Mouse (Mus musculus) embryonic facial prominence, embryonic 14.5 days (tissue): ENCODE measurements around the gene Sbno2. TPM values are rescaled to one million over a fixed set of nuclear protein-coding genes. Genes with fewer than 3 reads are reported as not detected.

Experiments
- ATAC-seq: fragments of 200-750 bp; cut with Nextera tagmentation; 2 replicates; pipeline ENCODE4 v1.8.0; 2017; ENCODE audit warnings: low read depth, moderate number of reproducible peaks, moderate TSS enrichment
- DNase-seq: peaks from one replicate; pipeline ENCODE4 v3.0.0-alpha.2; 2015; ENCODE audit warnings: low spot score
- H3K27ac ChIP-seq: fragments of 300-500 bp; sonication (generic); replicated peaks from 2 replicates; pipeline ENCODE4 v1.5.1; 2014; ENCODE audit warnings: low read depth, mild to moderate bottlenecking, low read length, moderate library complexity
- H3K27me3 ChIP-seq: fragments of 300-500 bp; sonication (generic); replicated peaks from 2 replicates; pipeline ENCODE4 v1.6.1; 2014; ENCODE audit warnings: low read length; ENCODE audit not compliant: control insufficient read depth, insufficient read depth
- H3K36me3 ChIP-seq: fragments of 300-500 bp; sonication (generic); 2 replicates; pipeline ENCODE4 v1.6.1; 2014; ENCODE audit warnings: low read length, mixed read lengths; ENCODE audit not compliant: control insufficient read depth, insufficient read depth
- H3K4me1 ChIP-seq: fragments of 300-500 bp; sonication (generic); 2 replicates; pipeline ENCODE4 v1.6.1; 2014; ENCODE audit warnings: antibody characterized with exemption, low read length; ENCODE audit not compliant: control insufficient read depth, insufficient read depth
- H3K4me2 ChIP-seq: fragments of 300-500 bp; sonication (generic); 2 replicates; pipeline ENCODE4 v1.6.1; 2014; ENCODE audit warnings: low read depth, mild to moderate bottlenecking, low read length, moderate library complexity, mixed read lengths
- H3K4me3 ChIP-seq: fragments of 300-500 bp; sonication (generic); 2 replicates; pipeline ENCODE4 v1.5.1; 2014; ENCODE audit warnings: low read depth, mild to moderate bottlenecking, low read length
- H3K9ac ChIP-seq: fragments of 300-500 bp; sonication (generic); 2 replicates; pipeline ENCODE4 v1.6.1; 2014; ENCODE audit warnings: low read depth, mild to moderate bottlenecking, low read length, moderate library complexity, mixed read lengths
- H3K9me3 ChIP-seq: fragments of 300-500 bp; sonication (generic); 2 replicates; pipeline ENCODE4 v1.6.1; 2016; ENCODE audit warnings: low read length; ENCODE audit not compliant: control insufficient read depth
- WGBS: fragments of 180-500 bp; shearing (Covaris S2); extraction: QIAGEN DNeasy Blood & Tissue Kit; methylation state at CpG from one replicate; pipeline ENCODE4 v1.1.7; 2014; 5-methylcytosine and 5-hydroxymethylcytosine counted together
- polyA plus RNA-seq: library from polyadenylated mRNA; unstranded; fragments of >200 nt; fragmentation: Nextera tagmentation; extraction: Ambion mirVana; gene quantifications from 2 replicates; pipeline ENCODE4 v1.2.1, GENCODE M21; 2014

The Sbno2 gene
- polyA plus RNA-seq, 1 experiment from 2014 or later: 14.1 TPM

DNA sequence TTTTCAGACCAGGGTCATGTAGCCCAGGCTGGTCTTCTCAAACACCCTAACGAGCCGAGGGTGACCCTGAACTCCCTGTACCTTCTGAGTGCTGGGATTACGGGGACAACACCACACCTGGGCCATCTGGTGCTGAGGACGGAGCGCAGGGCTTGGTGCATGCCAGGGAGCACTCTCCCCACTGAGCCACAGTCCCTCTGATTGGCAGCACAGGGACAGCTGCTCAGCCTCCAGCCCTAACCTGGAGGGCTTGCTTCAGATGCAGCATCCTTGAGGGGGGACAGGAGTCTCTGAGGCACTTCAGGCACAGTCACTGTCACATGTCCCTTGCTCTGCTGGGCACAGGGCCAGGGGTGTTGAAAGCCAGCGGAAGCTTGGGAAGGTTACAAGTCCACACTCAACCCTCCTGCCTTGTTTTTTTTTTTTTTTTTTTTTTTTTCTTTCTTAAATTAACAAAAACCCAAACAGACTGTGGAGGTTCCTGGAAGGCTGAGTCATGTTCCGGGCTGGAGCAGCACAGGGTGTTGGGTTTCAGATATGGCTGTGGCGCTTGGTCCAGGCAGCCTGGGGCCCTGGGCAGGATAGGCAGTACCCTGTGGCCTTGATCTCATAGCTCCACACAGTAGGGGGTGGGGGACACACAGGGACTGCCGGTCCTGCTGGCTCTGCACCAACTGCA lies 34.4 kb downstream of the Sbno2 start:
- Histone ChIP-seq H3K9me3 (no peaks in the 10 kb centered on the region), H3K27me3 (no peaks in the 10 kb centered on the region), H3K9ac (0 out of 2 replicates have a peak overlapping the region, but pooled peaks have one; percentile 15), H3K4me2 (no peak overlapping the region), H3K4me1 (peaks cover 24% of the 10 kb centered on the region), H3K4me3 (no peak overlapping the region), H3K27ac (peak overlapping the region; percentile 45; the same call in 1 of the 2 replicates), H3K36me3 (peaks cover 11% of the 10 kb centered on the region; the same call in 1 of the 2 replicates)
- DNase-seq: peak; percentile 78
- ATAC-seq: peak; percentile 85
- 40% methylated on average over 9 of the region's 9 CpGs for WGBS

DNA sequence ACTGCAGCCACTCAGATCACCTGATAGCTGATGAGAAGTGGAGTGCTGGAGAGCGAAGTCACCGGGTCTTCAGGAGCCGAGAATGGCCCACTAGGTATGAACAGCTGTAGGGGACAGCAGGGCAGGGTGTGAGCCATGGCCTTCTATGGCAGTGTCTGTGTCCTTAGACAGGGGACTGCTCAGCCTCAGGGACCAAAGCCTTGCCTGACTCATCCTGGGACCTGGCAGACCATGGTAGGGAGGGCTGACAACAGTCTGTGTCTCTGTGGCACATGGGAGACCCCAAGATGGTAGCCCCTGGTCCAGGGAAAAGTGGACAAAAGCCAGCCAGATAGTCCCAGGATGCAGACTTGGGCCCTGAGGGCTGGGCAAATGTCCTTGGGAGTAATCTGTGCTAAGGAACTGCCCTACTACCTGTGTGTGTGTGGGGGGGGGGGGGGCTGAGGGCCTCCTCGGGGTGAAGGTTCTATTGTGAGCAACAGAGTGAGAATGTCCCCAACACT lies 35.4 kb downstream of the Sbno2 start:
- peaks cover 15% of the 10 kb centered on the region for H3K4me1 ChIP-seq
- no peak for ATAC-seq
- no peak overlapping the region for H3K27ac ChIP-seq

DNA sequence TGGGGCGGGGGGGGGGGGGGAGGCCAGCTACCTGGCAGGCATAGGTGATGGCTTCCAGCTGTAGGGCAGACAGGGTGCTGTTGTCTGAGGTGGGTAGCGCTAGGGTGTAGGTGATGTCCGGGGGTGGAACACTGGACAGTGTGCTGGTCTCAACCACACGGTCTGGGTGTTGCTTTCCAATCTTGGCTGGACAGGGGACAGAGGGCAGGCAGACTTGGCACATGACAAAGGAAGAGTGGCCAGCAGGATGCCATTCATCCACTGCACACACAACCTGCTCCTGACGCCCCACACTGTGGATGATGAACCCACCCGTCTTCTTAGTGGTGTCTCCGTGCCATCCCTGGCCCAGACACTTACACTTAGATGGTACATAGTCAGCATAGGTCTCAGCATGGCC lies 36.1 kb downstream of the Sbno2 start:
- H3K9me3 ChIP-seq: no peaks in the 10 kb centered on the region
- H3K4me1 ChIP-seq: peaks cover 12% of the 10 kb centered on the region
- WGBS: 92% methylated on average over 6 of the region's 7 CpGs
- H3K9ac ChIP-seq: no peak overlapping the region
- H3K4me3 ChIP-seq: no peak overlapping the region
- no peak overlapping the region for H3K27ac ChIP-seq
- H3K36me3 ChIP-seq: peaks cover 16% of the 10 kb centered on the region; the same call in 1 of the 2 replicates
- no peaks in the 10 kb centered on the region for H3K27me3 ChIP-seq
- DNase-seq (no peak), ATAC-seq (no peak)
- no peak overlapping the region for H3K4me2 ChIP-seq

More for the DNA sequence above, 35.4 kb downstream of the Sbno2 start:
- 89% methylated on average over 3 of the region's 4 CpGs for WGBS
- Histone ChIP-seq H3K9me3 (no peaks in the 10 kb centered on the region), H3K27me3 (no peaks in the 10 kb centered on the region), H3K4me2 (no peak overlapping the region), H3K9ac (no peak overlapping the region), H3K4me3 (no peak overlapping the region), H3K36me3 (peaks cover 14% of the 10 kb centered on the region; the same call in 1 of the 2 replicates)
- DNase-seq: no peak

DNA sequence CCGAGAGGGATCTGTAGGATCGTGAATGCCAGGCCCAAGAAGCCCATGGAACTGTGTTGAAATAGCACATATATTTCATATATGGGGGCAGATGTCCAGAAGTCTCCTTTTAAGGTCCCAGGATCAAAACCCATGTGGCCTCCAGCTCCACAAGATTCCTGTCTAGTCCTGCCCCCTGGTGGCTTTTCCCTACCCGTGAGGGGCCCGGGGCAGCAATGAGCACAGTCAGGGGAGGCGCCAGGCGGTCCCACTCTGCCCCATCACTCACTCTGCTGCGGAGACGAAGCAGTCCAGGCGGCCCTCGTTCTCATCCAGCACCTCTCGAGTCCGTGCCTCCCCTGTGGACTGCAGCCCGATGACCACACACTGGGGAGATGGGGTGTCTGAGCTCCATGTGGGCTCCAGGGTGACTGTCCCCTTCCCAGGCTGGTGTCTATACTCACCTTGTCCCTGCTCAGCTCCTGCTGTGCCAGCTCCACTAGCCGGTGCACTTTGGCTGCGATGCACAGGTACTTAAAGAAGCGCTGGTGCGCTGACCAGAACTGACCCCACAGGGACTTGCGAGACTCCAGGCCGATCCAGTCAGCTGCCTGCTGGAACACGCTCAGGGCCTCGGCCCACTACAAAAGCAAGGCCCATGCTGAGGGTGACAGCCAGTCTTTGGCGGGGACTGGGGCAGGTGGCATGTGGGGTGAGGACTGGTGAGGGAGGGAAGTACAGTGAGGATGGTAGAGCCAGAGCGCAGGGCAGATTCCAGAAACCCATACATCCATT lies 41.3 kb downstream of the Sbno2 start:
- Histone ChIP-seq H3K9ac (peak overlapping the region; percentile 35; the same call in 1 of the 2 replicates), H3K36me3 (peaks cover 67% of the 10 kb centered on the region), H3K9me3 (no peaks in the 10 kb centered on the region), H3K27me3 (no peaks in the 10 kb centered on the region), H3K4me3 (no peak overlapping the region), H3K27ac (no peak overlapping the region), H3K4me2 (no peak overlapping the region), H3K4me1 (no peaks in the 10 kb centered on the region)
- WGBS: 82% methylated on average over 23 of the region's 23 CpGs
- DNase-seq: no peak
- ATAC-seq: no peak

DNA sequence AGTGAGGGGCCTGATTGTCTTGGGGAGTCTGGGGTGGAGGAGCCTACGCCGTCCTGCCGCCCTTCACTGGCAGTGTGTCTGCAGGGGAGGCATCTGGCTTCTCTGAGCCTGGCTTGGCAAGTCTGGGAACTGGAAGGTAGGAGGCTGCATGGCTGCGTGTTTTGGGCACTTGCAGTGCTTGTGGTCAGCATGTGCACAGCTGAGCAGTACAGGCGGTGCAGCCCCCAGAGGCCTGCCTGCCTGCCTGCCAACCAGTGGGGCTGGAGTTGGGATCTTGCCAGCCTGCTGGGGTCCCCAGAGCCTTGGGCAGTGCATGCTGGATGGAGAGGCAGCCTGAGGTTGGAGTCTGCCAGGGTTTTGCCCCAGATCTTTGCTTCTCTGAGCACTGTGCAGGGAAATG lies 42.3 kb downstream of the Sbno2 start:
- H3K27ac ChIP-seq: no peak overlapping the region
- 83% methylated on average over 5 of the region's 5 CpGs for WGBS

DNA sequence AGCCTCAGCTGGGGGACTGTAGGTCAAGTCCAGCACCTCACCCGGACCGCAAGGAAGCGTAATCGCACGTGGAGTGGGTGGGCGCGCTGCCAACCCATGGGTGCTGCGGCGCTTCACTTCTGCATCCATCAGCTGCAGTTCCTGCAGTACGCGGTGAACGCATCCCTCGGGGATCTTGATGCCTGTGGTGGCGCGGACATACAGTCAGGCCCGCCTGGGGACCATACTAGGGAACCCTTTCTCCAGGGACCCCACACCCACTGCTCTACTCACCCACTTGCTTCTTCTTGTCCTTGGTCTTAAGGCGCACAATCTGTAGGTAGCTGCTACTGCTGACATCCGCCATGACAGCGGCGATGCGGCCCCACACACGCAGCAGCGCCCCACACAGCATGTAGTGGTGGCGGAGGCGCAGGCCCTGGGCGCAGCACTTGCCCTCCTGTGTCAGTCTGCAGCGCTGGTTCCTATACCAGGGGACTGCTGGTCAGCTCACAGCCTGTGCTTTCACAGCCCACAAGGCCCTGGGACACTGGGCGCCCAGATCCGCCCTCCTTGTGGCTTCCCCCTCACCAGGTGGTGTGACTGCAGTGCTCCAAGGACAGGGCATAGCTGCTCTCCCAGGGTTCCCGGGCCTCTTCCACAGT lies 47.6 kb downstream of the Sbno2 start:
- Histone ChIP-seq H3K4me1 (peaks cover 9% of the 10 kb centered on the region; the same call in 1 of the 2 replicates), H3K27ac (no peak overlapping the region)
- ATAC-seq: no peak

More for the DNA sequence above, 42.3 kb downstream of the Sbno2 start:
- DNase-seq (no peak), ATAC-seq (0 out of 2 replicates have a peak, but pooled peaks have one; percentile 38)
- Histone ChIP-seq H3K27me3 (no peaks in the 10 kb centered on the region), H3K4me1 (no peaks in the 10 kb centered on the region), H3K4me2 (no peak overlapping the region), H3K9ac (0 out of 2 replicates have a peak overlapping the region, but pooled peaks have one; percentile 35), H3K9me3 (no peaks in the 10 kb centered on the region), H3K4me3 (no peak overlapping the region), H3K36me3 (peaks cover 77% of the 10 kb centered on the region)

DNA sequence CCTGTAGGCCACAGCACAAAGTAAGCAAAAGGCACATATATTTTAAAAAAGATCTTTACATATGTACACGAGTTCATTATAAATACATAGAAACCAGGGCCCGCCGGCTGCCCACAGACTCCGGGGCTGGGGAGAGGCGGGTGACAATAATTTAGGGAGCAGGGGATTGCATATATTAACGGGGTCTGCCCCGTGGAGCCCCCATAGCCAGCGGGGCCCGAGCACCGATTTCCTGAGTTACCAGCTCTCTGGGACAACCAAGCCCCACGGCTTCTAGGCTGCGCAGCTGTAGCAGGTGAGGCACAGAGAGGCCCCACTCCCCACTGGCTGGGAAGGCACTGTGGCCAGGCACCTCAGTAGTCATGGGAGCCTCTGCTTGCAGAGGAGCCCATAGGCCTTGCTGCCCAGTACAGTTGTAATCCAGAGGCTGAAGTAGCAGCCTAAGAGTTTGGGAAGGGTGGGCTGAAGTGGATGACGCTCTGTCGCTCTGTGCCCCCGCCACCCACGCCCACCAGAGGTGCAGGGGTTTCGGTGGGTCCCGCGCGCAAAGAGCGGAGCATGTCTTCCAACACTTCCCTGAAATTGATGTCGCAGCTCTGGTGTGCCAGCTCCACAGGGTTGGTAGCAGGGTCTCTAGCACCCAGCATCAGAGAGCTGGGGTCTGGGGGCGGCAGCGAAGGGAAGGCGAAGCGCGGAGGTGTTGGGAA lies 48.2 kb downstream of the Sbno2 start:
- H3K9me3 ChIP-seq: no peaks in the 10 kb centered on the region
- 93% methylated on average over 25 of the region's 27 CpGs for WGBS
- H3K27me3 ChIP-seq: no peaks in the 10 kb centered on the region
- DNase-seq (no peak), ATAC-seq (no peak)
- H3K9ac ChIP-seq: no peak overlapping the region
- no peak overlapping the region for H3K4me3 ChIP-seq
- no peak overlapping the region for H3K4me2 ChIP-seq
- H3K36me3 ChIP-seq: peaks cover 68% of the 10 kb centered on the region
- peaks cover 10% of the 10 kb centered on the region; the same call in 1 of the 2 replicates for H3K4me1 ChIP-seq
- H3K27ac ChIP-seq: no peak overlapping the region

More for the DNA sequence above, 47.6 kb downstream of the Sbno2 start:
- no peaks in the 10 kb centered on the region for H3K9me3 ChIP-seq
- peaks cover 75% of the 10 kb centered on the region for H3K36me3 ChIP-seq
- H3K27me3 ChIP-seq: no peaks in the 10 kb centered on the region
- DNase-seq: no peak
- H3K4me3 ChIP-seq: no peak overlapping the region
- peak overlapping the region; percentile 25; the same call in 1 of the 2 replicates for H3K9ac ChIP-seq
- WGBS: 81% methylated on average over 30 of the region's 30 CpGs
- H3K4me2 ChIP-seq: no peak overlapping the region

DNA sequence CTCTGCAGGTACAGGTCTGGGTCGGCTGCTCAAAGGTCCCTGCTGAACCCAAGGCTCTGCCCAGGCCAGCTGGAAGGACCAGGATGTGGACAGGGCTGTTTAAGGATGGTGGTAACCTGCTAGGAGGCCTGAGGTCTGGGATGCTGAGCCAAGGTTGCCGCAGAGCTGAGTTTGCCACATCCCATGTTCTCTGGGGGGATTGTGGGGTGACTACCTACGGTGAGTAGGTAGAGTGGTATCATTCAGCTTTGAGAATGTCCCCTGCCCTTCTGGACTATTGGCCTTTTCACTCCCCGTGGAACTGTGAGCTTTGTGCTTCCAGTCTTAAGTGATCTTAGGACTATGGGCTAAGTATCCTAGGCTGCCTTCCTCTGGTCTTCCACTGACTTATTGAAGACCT lies 48.9 kb downstream of the Sbno2 start:
- 88% methylated on average over 4 of the region's 4 CpGs for WGBS
- peaks cover 62% of the 10 kb centered on the region for H3K36me3 ChIP-seq
- H3K9ac ChIP-seq: no peak overlapping the region
- ATAC-seq (no peak), DNase-seq (no peak)
- H3K4me1 ChIP-seq: peaks cover 10% of the 10 kb centered on the region; the same call in 1 of the 2 replicates
- no peak overlapping the region for H3K4me3 ChIP-seq
- no peaks in the 10 kb centered on the region for H3K27me3 ChIP-seq
- H3K27ac ChIP-seq: no peak overlapping the region
- no peaks in the 10 kb centered on the region for H3K9me3 ChIP-seq
- H3K4me2 ChIP-seq: no peak overlapping the region
